Mouse (Mus musculus): ENCODE data around the gene Tcf15. TPM values are rescaled to one million over a fixed set of nuclear protein-coding genes. Genes with fewer than 3 reads are reported as not detected.
A peak's percentile ranks its signal among the peaks of the same experiment; 100 is the strongest.

Gene Tcf15
- not detected in 2 replicates for polyA plus RNA-seq (2012; ENCODE audit: insufficient read depth, insufficient read length, missing spikeins)

DNA sequence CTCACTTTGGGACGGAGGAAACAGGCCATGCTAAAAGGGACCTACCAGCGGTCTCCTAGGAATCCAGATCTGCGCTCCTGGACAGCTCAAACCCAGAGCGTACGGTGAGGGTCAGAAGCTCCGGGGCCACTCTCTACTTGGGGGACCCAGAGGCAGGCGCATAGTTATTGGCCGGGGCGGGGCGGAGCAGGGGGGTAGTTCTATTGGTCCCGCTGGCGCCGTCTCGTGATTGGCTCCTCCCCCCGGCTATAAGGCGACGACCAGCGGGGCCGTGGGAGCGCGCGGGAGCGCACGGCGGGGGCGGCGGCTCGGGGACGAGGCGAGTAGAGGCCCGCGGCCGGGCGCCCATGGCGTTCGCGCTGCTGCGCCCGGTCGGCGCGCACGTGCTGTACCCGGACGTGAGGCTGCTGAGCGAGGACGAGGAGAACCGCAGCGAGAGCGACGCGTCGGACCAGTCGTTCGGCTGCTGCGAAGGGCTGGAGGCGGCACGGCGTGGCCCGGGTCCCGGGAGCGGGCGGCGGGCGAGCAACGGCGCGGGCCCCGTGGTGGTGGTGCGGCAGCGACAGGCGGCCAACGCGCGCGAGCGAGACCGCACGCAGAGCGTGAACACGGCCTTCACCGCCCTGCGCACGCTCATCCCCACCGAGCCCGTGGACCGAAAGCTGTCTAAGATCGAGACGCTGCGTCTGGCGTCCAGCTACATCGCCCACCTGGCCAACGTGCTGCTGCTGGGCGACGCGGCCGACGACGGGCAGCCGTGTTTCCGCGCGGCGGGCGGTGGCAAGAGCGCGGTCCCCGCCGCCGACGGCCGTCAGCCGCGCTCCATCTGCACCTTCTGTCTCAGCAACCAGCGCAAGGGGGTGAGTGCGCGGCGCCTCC lies at the start of gene Tcf15:
Gene Tcf15, plus strand, starts transcription at position 283 of the 879 bp plus-strand sequence.
- TF ChIP-seq CTCF (IDR thresholded peaks at IDR 0.05; ENCODE audit: low read depth, low read length), result no peak
- no peak for TF ChIP-seq POLR2A (IDR thresholded peaks at IDR 0.05; ENCODE audit: borderline replicate concordance, low read depth, low read length)
- H3K27ac ChIP-seq (ENCODE audit: insufficient read depth, low read depth, low read length), result no peak within 1 kb of the TSS
- no peaks in the 10 kb centered on the region for H3K4me1 ChIP-seq (ENCODE audit: control insufficient read depth, insufficient read depth, low read length)
- H3K4me3 ChIP-seq (ENCODE audit: insufficient read depth, low read length), result peak within 1 kb of the TSS; percentile 19

DNA sequence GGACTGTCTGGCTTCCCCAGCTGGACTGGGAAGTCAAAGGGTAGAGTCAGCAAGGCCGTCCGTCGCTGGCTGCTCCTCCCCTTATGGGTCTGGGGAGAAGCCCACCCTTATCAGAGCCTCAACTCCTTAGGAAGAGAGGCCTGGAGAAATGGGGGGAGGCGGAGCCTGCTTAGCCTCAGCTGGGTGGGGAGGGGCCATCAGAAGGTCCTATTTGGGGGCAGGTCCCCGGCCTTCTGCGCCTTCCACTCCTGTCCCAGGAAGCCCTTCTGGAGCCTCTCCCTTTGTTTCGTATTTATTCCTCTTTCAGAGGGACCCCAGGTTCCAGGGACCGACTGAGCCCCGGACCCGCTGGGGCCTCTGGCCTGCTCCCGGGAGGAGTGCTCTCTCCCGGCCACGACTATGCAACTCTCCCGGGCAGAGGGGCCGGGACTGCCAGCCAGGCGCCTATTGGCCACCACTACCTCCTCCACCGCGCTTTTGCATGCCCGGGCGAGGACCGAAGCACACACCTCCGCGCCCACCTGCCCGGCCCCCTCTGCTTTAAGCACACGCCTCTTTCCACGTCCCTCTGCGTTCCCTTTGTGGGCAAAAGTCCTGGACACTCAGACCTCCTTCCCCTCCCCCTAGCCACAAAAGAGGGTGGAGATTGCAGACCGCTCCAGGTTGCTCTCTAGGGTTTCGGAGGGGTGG lies 48.4 kb upstream of the Tcf15 start:
- no peak overlapping the region for H3K27ac ChIP-seq (ENCODE audit: insufficient read depth, low read depth, low read length)
- no peaks in the 10 kb centered on the region for H3K4me1 ChIP-seq (ENCODE audit: control insufficient read depth, insufficient read depth, low read length)
- no peak overlapping the region for H3K4me3 ChIP-seq (ENCODE audit: insufficient read depth, low read length)
- TF ChIP-seq POLR2A (IDR thresholded peaks at IDR 0.05; ENCODE audit: borderline replicate concordance, low read depth, low read length) (no peak), CTCF (IDR thresholded peaks at IDR 0.05; ENCODE audit: low read depth, low read length) (no peak)

DNA sequence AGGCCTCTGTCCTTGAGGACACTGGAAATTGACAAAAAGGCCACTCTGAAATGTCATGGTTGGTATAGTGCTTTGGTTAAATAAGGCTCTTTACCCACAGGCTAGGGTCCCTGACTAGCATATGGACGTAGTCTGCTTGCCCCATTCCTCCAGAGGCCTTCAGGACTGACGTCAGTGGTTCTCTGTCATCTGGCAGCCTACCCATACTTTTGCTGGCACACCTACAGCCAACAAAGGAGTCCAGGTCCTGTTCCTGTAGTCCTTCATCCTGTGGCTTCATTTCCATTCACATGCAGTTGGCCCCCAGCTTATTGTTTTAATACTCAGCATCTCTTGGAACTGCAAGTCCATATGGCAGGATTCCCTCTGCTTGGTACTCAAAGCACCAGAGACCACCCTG lies 46.4 kb upstream of the Tcf15 start:
- no peaks in the 10 kb centered on the region for H3K4me1 ChIP-seq (ENCODE audit: control insufficient read depth, insufficient read depth, low read length)
- no peak overlapping the region for H3K4me3 ChIP-seq (ENCODE audit: insufficient read depth, low read length)
- no peak overlapping the region for H3K27ac ChIP-seq (ENCODE audit: insufficient read depth, low read depth, low read length)
- TF ChIP-seq CTCF (IDR thresholded peaks at IDR 0.05; ENCODE audit: low read depth, low read length) (no peak), POLR2A (IDR thresholded peaks at IDR 0.05; ENCODE audit: borderline replicate concordance, low read depth, low read length) (no peak)

DNA sequence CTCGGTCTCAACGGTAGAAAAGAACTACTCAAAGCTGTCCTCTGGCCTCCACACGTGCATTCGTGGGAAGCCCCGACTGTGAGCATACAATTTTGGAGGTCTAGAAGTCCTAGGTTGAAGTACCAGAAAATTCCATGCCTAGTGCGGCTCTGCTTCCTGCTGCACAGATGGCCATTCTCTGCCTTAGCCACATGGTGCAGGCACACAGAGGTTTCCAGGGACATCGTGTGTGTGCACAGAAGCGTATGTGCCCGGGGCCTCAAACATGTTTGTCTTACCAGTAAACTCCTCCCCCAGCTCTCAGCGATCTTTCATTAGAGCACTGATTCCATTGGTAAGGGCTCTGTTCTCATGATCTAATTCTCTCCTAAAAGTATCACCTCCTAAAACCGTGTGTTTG lies 45.4 kb upstream of the Tcf15 start:
- Histone ChIP-seq H3K4me3 (ENCODE audit: insufficient read depth, low read length) (no peak overlapping the region), H3K27ac (ENCODE audit: insufficient read depth, low read depth, low read length) (no peak overlapping the region), H3K4me1 (ENCODE audit: control insufficient read depth, insufficient read depth, low read length) (no peaks in the 10 kb centered on the region)
- no peak for TF ChIP-seq CTCF (IDR thresholded peaks at IDR 0.05; ENCODE audit: low read depth, low read length)
- no peak for TF ChIP-seq POLR2A (IDR thresholded peaks at IDR 0.05; ENCODE audit: borderline replicate concordance, low read depth, low read length)

DNA sequence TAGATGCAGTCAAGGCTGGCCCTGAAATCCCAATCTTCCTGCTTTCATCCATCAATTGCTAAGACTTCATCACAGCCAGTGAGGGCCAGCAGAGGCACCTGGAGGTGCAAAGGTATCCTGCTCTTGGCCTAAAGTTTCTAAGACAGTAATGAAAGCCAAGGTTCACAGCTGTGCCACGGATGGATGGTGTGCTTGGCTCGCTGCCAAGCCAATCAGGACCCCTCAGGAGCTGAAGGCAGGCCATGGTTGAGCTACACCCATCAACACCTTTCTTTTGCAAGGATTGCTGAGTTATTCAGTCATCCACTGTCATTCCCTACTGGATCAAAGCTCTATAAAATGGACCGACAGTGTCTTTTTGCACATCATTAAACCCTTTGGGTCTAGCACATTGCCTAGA lies 43.8 kb upstream of the Tcf15 start:
- Histone ChIP-seq H3K4me1 (ENCODE audit: control insufficient read depth, insufficient read depth, low read length) (peaks cover under 1% of the 10 kb centered on the region), H3K27ac (ENCODE audit: insufficient read depth, low read depth, low read length) (no peak overlapping the region), H3K4me3 (ENCODE audit: insufficient read depth, low read length) (no peak overlapping the region)
- TF ChIP-seq POLR2A (IDR thresholded peaks at IDR 0.05; ENCODE audit: borderline replicate concordance, low read depth, low read length), result no peak
- no peak for TF ChIP-seq CTCF (IDR thresholded peaks at IDR 0.05; ENCODE audit: low read depth, low read length)

DNA sequence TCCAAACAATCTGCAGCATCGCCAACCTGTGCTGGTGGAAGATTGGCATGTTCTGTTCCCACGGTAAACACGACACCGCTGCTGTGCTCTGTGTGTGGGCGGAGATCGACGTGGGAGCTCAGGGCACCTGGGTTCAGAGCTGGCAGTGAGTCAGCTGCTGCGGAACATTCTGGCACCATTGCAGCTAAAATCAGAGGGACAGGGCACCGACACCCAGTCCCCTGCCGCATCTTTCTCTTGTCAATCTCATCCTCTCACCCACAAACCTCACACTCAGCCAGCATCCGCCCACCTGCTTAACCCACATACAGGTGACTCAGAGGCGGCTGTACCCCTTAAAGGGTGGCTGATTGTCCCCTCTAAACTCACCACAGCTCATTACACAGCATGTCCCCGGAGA lies 41.6 kb upstream of the Tcf15 start:
- Histone ChIP-seq H3K27ac (ENCODE audit: insufficient read depth, low read depth, low read length) (no peak overlapping the region), H3K4me1 (ENCODE audit: control insufficient read depth, insufficient read depth, low read length) (peaks cover 13% of the 10 kb centered on the region), H3K4me3 (ENCODE audit: insufficient read depth, low read length) (no peak overlapping the region)
- TF ChIP-seq CTCF (IDR thresholded peaks at IDR 0.05; ENCODE audit: low read depth, low read length) (no peak), POLR2A (IDR thresholded peaks at IDR 0.05; ENCODE audit: borderline replicate concordance, low read depth, low read length) (no peak)

DNA sequence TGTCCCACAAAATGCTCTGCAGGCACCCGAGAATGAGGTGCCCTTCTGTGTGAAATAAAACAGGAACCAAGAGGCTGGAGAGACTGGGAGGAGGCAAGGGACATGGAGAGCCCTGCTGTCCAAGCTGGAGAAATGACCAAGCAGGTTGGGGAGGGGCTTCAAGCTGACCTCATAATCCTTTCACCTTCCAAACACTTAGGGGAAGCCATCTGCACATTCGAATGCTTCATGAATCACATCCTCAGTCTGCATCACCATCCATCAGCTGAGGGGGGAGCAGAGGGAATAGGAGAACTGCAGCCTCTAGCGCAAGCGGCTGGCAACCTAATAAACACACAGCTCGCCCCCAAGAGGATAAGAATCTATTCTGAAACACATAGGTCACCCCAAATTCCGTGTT lies 41.0 kb upstream of the Tcf15 start:
- Histone ChIP-seq H3K4me1 (ENCODE audit: control insufficient read depth, insufficient read depth, low read length) (peaks cover 15% of the 10 kb centered on the region), H3K27ac (ENCODE audit: insufficient read depth, low read depth, low read length) (no peak overlapping the region), H3K4me3 (ENCODE audit: insufficient read depth, low read length) (no peak overlapping the region)
- no peak for TF ChIP-seq CTCF (IDR thresholded peaks at IDR 0.05; ENCODE audit: low read depth, low read length)
- TF ChIP-seq POLR2A (IDR thresholded peaks at IDR 0.05; ENCODE audit: borderline replicate concordance, low read depth, low read length), result no peak

DNA sequence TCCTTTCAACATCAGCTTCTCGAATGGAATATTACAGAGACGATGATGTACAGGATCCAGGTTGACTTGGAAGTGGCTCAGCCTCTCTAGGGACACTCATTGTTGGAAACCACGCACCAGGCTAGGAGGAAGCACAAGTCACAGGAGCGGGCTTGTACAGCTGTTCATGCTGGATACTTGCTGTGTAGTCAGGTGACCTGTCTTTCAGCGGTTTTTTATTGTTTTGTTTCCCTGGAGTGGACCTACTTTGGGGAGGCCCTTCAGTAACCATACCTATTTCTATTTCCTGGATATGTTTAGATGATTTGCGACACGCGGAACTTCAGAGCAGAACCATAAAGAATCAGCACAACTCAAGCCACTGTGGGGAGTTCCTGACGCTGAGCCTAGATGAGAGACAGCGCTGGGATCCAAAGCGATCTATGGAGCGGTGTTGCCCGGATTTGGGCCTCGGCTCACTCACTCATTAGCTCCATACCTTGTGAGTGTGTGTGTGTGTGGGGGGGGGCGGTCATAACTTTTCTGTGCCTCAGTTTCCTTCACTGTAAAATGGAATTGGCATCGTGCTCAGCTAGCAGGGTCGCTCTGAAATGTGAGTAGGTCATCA lies 38.5 kb upstream of the Tcf15 start:
- Histone ChIP-seq H3K4me3 (ENCODE audit: insufficient read depth, low read length) (peak overlapping the region; percentile 82), H3K4me1 (ENCODE audit: control insufficient read depth, insufficient read depth, low read length) (peaks cover 15% of the 10 kb centered on the region), H3K27ac (ENCODE audit: insufficient read depth, low read depth, low read length) (peak overlapping the region; percentile 85)
- TF ChIP-seq POLR2A (IDR thresholded peaks at IDR 0.05; ENCODE audit: borderline replicate concordance, low read depth, low read length), result no peak
- no peak for TF ChIP-seq CTCF (IDR thresholded peaks at IDR 0.05; ENCODE audit: low read depth, low read length)

DNA sequence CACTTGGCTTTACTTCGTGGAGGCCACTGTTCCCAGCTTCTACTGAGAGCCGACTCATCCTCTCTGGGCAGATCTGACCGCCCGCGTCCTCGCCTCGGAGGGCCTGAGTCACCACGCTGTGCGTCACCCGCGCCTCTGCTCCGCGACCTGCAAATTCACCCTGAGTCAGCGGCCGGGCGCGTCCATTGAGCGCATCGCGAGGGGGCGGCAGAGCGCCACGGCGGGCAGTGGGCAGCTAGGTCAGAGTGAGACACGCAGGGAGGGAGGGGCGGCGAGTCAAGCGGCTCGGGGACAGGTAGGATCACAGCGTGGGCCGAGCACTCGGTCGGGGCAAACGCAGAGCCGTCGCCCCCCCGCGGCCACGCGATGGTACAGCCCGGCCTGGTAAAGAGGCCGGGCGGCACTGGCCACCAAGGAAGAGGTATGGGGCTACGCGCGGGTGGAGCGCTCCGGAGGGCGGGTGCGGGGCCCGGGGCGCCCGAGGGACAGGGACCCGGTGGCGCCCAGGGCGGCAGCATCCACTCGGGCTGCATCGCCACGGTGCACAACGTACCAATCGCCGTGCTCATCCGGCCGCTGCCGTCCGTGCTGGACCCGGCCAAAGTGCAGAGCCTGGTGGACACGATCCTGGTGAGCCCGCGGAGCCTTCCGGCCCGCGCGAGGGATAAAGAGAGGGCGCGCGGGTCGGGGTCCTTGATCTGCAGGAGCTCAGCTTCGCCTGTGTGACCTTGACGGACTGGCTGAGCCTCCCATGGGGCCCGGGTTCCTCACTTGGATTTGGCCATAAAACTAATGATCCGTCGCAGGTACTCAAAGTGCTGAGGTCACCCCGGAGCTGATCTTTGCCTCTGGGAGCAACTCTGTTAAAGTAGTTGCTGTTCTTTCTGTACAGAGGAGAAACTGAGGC lies 37.8 kb upstream of the Tcf15 start, which contains the start of gene Srxn1:
Gene Srxn1, plus strand, starts transcription at position 199 of the 907 bp plus-strand sequence.
- H3K27ac ChIP-seq (ENCODE audit: insufficient read depth, low read depth, low read length), result peak within 1 kb of the TSS; percentile 85
- TF ChIP-seq POLR2A (IDR thresholded peaks at IDR 0.05; ENCODE audit: borderline replicate concordance, low read depth, low read length) (peak; percentile 88; the same call in 1 of the 2 replicates), CTCF (IDR thresholded peaks at IDR 0.05; ENCODE audit: low read depth, low read length) (no peak)
- H3K4me1 ChIP-seq (ENCODE audit: control insufficient read depth, insufficient read depth, low read length), result peaks cover 15% of the 10 kb centered on the region
- peak within 1 kb of the TSS; percentile 82 for H3K4me3 ChIP-seq (ENCODE audit: insufficient read depth, low read length)

Measured in bone marrow macrophage, adult 2 months (primary cell).